Mouse (Mus musculus): ENCODE measurements around the gene Maml1.

DNA sequence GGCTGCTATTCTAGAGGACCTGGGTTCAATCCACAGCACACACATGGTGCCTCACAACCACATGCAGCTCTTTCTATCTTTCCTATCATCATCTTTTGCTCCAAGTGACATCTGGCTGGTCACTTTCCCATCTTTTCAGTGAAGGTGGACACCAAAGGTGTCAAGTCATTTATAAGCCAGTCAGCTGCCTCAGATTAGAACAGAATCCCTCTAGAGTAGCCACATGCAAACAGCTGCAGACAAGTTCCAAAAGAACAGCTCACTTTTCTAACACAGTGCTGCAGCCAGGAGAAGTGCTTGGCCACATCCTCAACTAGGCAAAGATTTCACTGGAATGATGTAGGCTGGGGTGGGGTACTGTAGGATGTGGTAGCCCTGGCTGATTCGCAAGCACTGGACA is 22.2 kb downstream of the Maml1 start:
- TF ChIP-seq CTCF (IDR thresholded peaks at IDR 0.05; ENCODE audit: low read depth, low read length) (no peak), POLR2A (IDR thresholded peaks at IDR 0.05; ENCODE audit: insufficient read depth, low read length) (no peak), EP300 (IDR thresholded peaks at IDR 0.05; ENCODE audit: insufficient read depth, low read depth, low read length) (no peak)

Measured in ES-Bruce4 (cell line).